Mouse (Mus musculus) liver (tissue): ENCODE results near the gene Atp2b2.

Source experiments
- DNase-seq: peaks from one replicate; pipeline ENCODE4 v3.0.0-alpha.2; 2020; ENCODE audit warnings: mixed read lengths

Atp2b2 gene

GRCm38 (mm10) chr6:113696582-113697221 lies 345.7 kb downstream of the Atp2b2 start, which contains the start of gene Tatdn2:
Gene Tatdn2, plus strand, starts transcription at chr6:113697050.
- peak; percentile 98 for DNase-seq

GRCm38 (mm10) chr6:113695766-113696355 lies 346.6 kb downstream of the Atp2b2 start:
- DNase-seq, result no peak

GRCm38 (mm10) chr6:113695203-113695602 lies 347.2 kb downstream of the Atp2b2 start:
- no peak for DNase-seq
